Mouse (Mus musculus): Measurements from ENCODE around the gene Hoxa11. TPM values are rescaled to one million over a fixed set of nuclear protein-coding genes. Genes with fewer than 3 reads are reported as not detected.

The Hoxa11 gene
- polyA plus RNA-seq, 1 experiment from 2014 or later: not detected

- no peak overlapping the region for H3K27ac ChIP-seq (ENCODE audit: poor library complexity, severe bottlenecking)
- WGBS: 29% methylated on average over 1 of the region's 1 CpGs
- peaks cover 95% of the 10 kb centered on the region for H3K27me3 ChIP-seq (replicated peaks)
- peaks cover 16% of the 10 kb centered on the region for H3K4me1 ChIP-seq (replicated peaks)
- H3K4me2 ChIP-seq: no peak overlapping the region
- no peaks in the 10 kb centered on the region for H3K36me3 ChIP-seq
- no peaks in the 10 kb centered on the region for H3K9me3 ChIP-seq (replicated peaks)
- H3K9ac ChIP-seq: no peak overlapping the region
- no peak for ATAC-seq (ENCODE audit: insufficient number of reproducible peaks, low FRiP score)
- H3K4me3 ChIP-seq: no peak overlapping the region
These were observed 44.3 kb downstream of the Hoxa11 start for GRCm38 (mm10) chr6:52201269-52201668.

GRCm38 (mm10) chr6:52200751-52201250, 44.8 kb downstream of the Hoxa11 start:
- ATAC-seq (ENCODE audit: insufficient number of reproducible peaks, low FRiP score): no peak
- Histone ChIP-seq H3K4me1 (replicated peaks) (peaks cover 16% of the 10 kb centered on the region), H3K4me3 (no peak overlapping the region), H3K9me3 (replicated peaks) (no peaks in the 10 kb centered on the region), H3K9ac (no peak overlapping the region), H3K27ac (ENCODE audit: poor library complexity, severe bottlenecking) (no peak overlapping the region), H3K27me3 (replicated peaks) (peaks cover 95% of the 10 kb centered on the region), H3K4me2 (no peak overlapping the region), H3K36me3 (no peaks in the 10 kb centered on the region)
- WGBS: 17% methylated on average over 10 of the region's 10 CpGs

GRCm38 (mm10) chr6:52200073-52200750, 45.4 kb downstream of the Hoxa11 start:
- Histone ChIP-seq H3K27me3 (replicated peaks) (peaks cover 94% of the 10 kb centered on the region), H3K9ac (no peak overlapping the region), H3K27ac (ENCODE audit: poor library complexity, severe bottlenecking) (no peak overlapping the region), H3K36me3 (no peaks in the 10 kb centered on the region), H3K4me1 (replicated peaks) (peaks cover 16% of the 10 kb centered on the region), H3K9me3 (replicated peaks) (no peaks in the 10 kb centered on the region), H3K4me2 (no peak overlapping the region), H3K4me3 (0 out of 2 replicates have a peak overlapping the region, but pooled peaks have one; percentile 0)
- ATAC-seq (ENCODE audit: insufficient number of reproducible peaks, low FRiP score): no peak
- WGBS: 9% methylated on average over 30 of the region's 30 CpGs

GRCm38 (mm10) chr6:52197271-52197670, 48.3 kb downstream of the Hoxa11 start:
- WGBS: under 1% methylated on average over 10 of the region's 10 CpGs
- H3K4me2 ChIP-seq: no peak overlapping the region
- no peaks in the 10 kb centered on the region for H3K36me3 ChIP-seq
- no peak overlapping the region for H3K9ac ChIP-seq
- H3K4me1 ChIP-seq (replicated peaks): peaks cover under 1% of the 10 kb centered on the region; the same call in 1 of the 2 replicates
- H3K4me3 ChIP-seq: no peak overlapping the region
- no peaks in the 10 kb centered on the region for H3K9me3 ChIP-seq (replicated peaks)
- peaks cover 91% of the 10 kb centered on the region for H3K27me3 ChIP-seq (replicated peaks)
- ATAC-seq (ENCODE audit: insufficient number of reproducible peaks, low FRiP score): no peak
- no peak overlapping the region for H3K27ac ChIP-seq (ENCODE audit: poor library complexity, severe bottlenecking)

- Histone ChIP-seq H3K4me3 (no peak overlapping the region), H3K4me2 (no peak overlapping the region), H3K27me3 (replicated peaks) (peaks cover 92% of the 10 kb centered on the region), H3K4me1 (replicated peaks) (peaks cover 5% of the 10 kb centered on the region), H3K9me3 (replicated peaks) (no peaks in the 10 kb centered on the region), H3K36me3 (no peaks in the 10 kb centered on the region), H3K27ac (ENCODE audit: poor library complexity, severe bottlenecking) (no peak overlapping the region), H3K9ac (no peak overlapping the region)
- no peak for ATAC-seq (ENCODE audit: insufficient number of reproducible peaks, low FRiP score)
- 4% methylated on average over 9 of the region's 9 CpGs for WGBS
These were observed 48.8 kb downstream of the Hoxa11 start for GRCm38 (mm10) chr6:52196811-52197210.

GRCm38 (mm10) chr6:52194690-52195089, 50.9 kb downstream of the Hoxa11 start:
- ATAC-seq (ENCODE audit: insufficient number of reproducible peaks, low FRiP score): no peak
- no peak overlapping the region for H3K9ac ChIP-seq
- no peak overlapping the region for H3K4me2 ChIP-seq
- H3K27ac ChIP-seq (ENCODE audit: poor library complexity, severe bottlenecking): no peak overlapping the region
- WGBS: 5% methylated on average over 10 of the region's 10 CpGs
- H3K9me3 ChIP-seq (replicated peaks): no peaks in the 10 kb centered on the region
- H3K4me1 ChIP-seq (replicated peaks): peaks cover 16% of the 10 kb centered on the region
- H3K36me3 ChIP-seq: no peaks in the 10 kb centered on the region
- H3K4me3 ChIP-seq: no peak overlapping the region
- peaks cover 93% of the 10 kb centered on the region for H3K27me3 ChIP-seq (replicated peaks)

MicroRNAs within 50 kb of the gene (microRNA counts, 519-probe panel; counts per million panel counts)
- microRNA mmu-miR-196b: not detected

Small RNA genes within 50 kb of the gene (microRNA-seq; reads per million reads assigned to microRNA genes)
- 295 reads per million, percentile 66 among the genes with 10 or more reads in this experiment for gene Mir196b

Other genes starting within 250 kb of the Hoxa11 start
- 12.2 and 13.9 TPM in 2 replicates for gene Skap2, start 233.3 kb downstream of the Hoxa11 start, polyA plus RNA-seq (2016; fragmentation: Nextera tagmentation; extraction: Ambion mirVana)
- 0.89 and 1.3 TPM in 2 replicates for gene Hoxa1, start 87.5 kb downstream of the Hoxa11 start, polyA plus RNA-seq (2016; fragmentation: Nextera tagmentation; extraction: Ambion mirVana)
- 0.98 and 1.2 TPM in 2 replicates for gene Hoxa2, start 81.0 kb downstream of the Hoxa11 start, polyA plus RNA-seq (2016; fragmentation: Nextera tagmentation; extraction: Ambion mirVana)
- 0.15 and 0.36 TPM in 2 replicates for gene 5730596B20Rik, start 68.3 kb downstream of the Hoxa11 start, polyA plus RNA-seq (2016; fragmentation: Nextera tagmentation; extraction: Ambion mirVana)
- 0.38 and 0.39 TPM in 2 replicates for gene Hoxa4, start 54.1 kb downstream of the Hoxa11 start, polyA plus RNA-seq (2016; fragmentation: Nextera tagmentation; extraction: Ambion mirVana)
- gene Hoxa5, start 41.2 kb downstream of the Hoxa11 start, polyA plus RNA-seq (2016; fragmentation: Nextera tagmentation; extraction: Ambion mirVana): 0.96 and 1.7 TPM in 2 replicates
- gene Hoxa6, start 37.1 kb downstream of the Hoxa11 start, polyA plus RNA-seq (2016; fragmentation: Nextera tagmentation; extraction: Ambion mirVana): not detected in 2 replicates
- 0.72 and 0.80 TPM in 2 replicates for gene Hoxa3, start 32.5 kb downstream of the Hoxa11 start, polyA plus RNA-seq (2016; fragmentation: Nextera tagmentation; extraction: Ambion mirVana)
- gene Gm28308, start 32.5 kb downstream of the Hoxa11 start, polyA plus RNA-seq (2016; fragmentation: Nextera tagmentation; extraction: Ambion mirVana): not detected in 2 replicates
- gene Hoxa7, start 24.0 kb downstream of the Hoxa11 start, polyA plus RNA-seq (2016; fragmentation: Nextera tagmentation; extraction: Ambion mirVana): 0.44 TPM in 1 of 2 replicates, not detected in the other
- 0.48 and 0.54 TPM in 2 replicates for gene Hoxa9, start 14.7 kb downstream of the Hoxa11 start, polyA plus RNA-seq (2016; fragmentation: Nextera tagmentation; extraction: Ambion mirVana)
- 0.31 and 0.60 TPM in 2 replicates for gene Hoxa10, start 5.0 kb downstream of the Hoxa11 start, polyA plus RNA-seq (2016; fragmentation: Nextera tagmentation; extraction: Ambion mirVana)
- 0.10 TPM in 1 of 2 replicates, not detected in the other for gene Hoxa13, start 15.1 kb upstream of the Hoxa11 start, polyA plus RNA-seq (2016; fragmentation: Nextera tagmentation; extraction: Ambion mirVana)
- not detected in 2 replicates for gene Evx1, start 67.7 kb upstream of the Hoxa11 start, polyA plus RNA-seq (2016; fragmentation: Nextera tagmentation; extraction: Ambion mirVana)